Mouse (Mus musculus) cortical plate, adult 2 months (tissue): ENCODE measurements at regions not wholly inside any gene's neighbourhood (a gene's known extent, or its start where the extent isn't known, plus 50 kb on each side); places are given as distances from the start of the nearest gene placed in this dataset.
"Not testable (repeated sequence)": the region's sequence is repeated elsewhere in the genome, so short reads cannot be mapped to it uniquely, and the experiment has no call there.

ENCODE experiments used
- H3K27ac ChIP-seq: fragments of 200-500 bp; 2 replicates; pipeline ENCODE4 v1.5.1; 2012; ENCODE audit warnings: low read length, control low read depth, inconsistent platforms; ENCODE audit not compliant: insufficient read depth
- H3K4me1 ChIP-seq: fragments of 200-500 bp; 2 replicates; pipeline ENCODE4 v1.6.1; 2011; ENCODE audit warnings: low read length; ENCODE audit not compliant: control insufficient read depth, insufficient read depth
- H3K4me3 ChIP-seq: fragments of 200-500 bp; 2 replicates; pipeline ENCODE4 v1.5.1; 2011; ENCODE audit warnings: mild to moderate bottlenecking, low read length, control low read depth; ENCODE audit not compliant: insufficient read depth
- CTCF ChIP-seq: fragments of 200-500 bp; IDR thresholded peaks from 2 replicates; pipeline ENCODE4 v1.5.1; 2011; ENCODE audit warnings: mild to moderate bottlenecking, control low read depth, low read length; ENCODE audit not compliant: insufficient read depth; ENCODE audit errors: extremely low read depth
- POLR2A ChIP-seq: fragments of 200-500 bp; IDR thresholded peaks from 2 replicates; pipeline ENCODE4 v1.6.1; 2011; ENCODE audit warnings: mild to moderate bottlenecking, low read length, control low read depth; ENCODE audit not compliant: insufficient read depth; ENCODE audit errors: extremely low read depth

GRCm38 (mm10) chr6:117709212-117709611 is 131.8 kb upstream of the Zfp637 start:
- Histone ChIP-seq H3K27ac (no peak overlapping the region), H3K4me1 (no peaks in the 10 kb centered on the region; the same call in none of the 2 replicates), H3K4me3 (no peak overlapping the region)
- TF ChIP-seq CTCF (no peak), POLR2A (no peak)

- TF ChIP-seq CTCF (no peak), POLR2A (no peak)
- peaks cover 2% of the 10 kb centered on the region; the same call in 1 of the 2 replicates for H3K4me1 ChIP-seq
- no peak overlapping the region for H3K27ac ChIP-seq
- H3K4me3 ChIP-seq: no peak overlapping the region
Measured at GRCm38 (mm10) chr6:117715056-117715777, 125.8 kb upstream of the Zfp637 start.

DNA sequence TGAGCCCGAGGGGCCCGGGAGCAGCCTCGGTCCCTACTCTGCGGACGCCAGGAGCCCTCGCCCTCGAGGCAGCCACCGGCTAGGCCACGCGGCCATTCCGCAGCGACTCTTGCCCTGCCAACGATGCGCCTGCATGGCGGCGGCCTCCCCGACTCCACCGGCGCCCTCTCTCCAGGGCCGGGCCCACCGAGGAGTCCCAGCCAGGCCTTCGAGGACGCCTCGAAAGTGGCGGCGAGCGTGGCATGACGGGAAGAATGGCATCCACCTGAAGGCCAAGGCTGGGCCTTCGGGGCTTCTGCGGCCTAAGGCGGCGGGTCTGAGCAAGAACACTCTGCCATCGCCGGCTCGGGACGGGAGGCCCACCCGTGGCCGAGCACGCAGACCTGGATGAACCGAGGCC is 124.6 kb upstream of the Zfp637 start:
- not testable (repeated sequence) for H3K27ac ChIP-seq

GRCm38 (mm10) chr6:117752338-117752737 is 88.6 kb upstream of the Zfp637 start:
- not testable (repeated sequence) for H3K4me3 ChIP-seq, H3K4me1 ChIP-seq, H3K27ac ChIP-seq

More for the DNA sequence above, 124.6 kb upstream of the Zfp637 start:
- H3K4me1 ChIP-seq, H3K4me3 ChIP-seq: not testable (repeated sequence)

- H3K4me1 ChIP-seq, H3K4me3 ChIP-seq, H3K27ac ChIP-seq: not testable (repeated sequence)
Measured at GRCm38 (mm10) chr6:117755682-117756081, 85.3 kb upstream of the Zfp637 start.

DNA sequence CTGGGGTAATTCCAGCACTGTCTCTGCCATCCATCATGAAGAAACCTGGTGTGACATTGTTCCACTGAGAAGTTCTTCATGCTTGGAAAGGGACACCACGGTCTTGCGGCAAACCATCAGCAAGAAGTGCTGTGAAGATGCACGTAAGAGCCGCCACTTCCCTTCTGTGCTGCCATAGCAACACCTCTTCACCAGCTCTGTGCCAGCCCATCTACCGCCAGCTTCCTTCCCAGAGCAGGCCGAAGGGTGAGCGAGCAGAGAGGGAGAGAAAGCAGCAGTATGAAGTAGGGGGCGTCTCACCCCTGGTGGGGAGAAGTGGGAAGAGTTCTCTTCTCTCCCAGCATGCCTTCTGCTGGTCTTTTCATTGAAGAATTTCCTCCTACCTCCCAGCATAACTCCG is 84.8 kb upstream of the Zfp637 start:
- TF ChIP-seq CTCF: no peak
- TF ChIP-seq POLR2A: no peak
- Histone ChIP-seq H3K27ac (no peak overlapping the region), H3K4me1 (no peaks in the 10 kb centered on the region), H3K4me3 (no peak overlapping the region)

GRCm38 (mm10) chr6:117758516-117758915 is 82.5 kb upstream of the Zfp637 start:
- H3K27ac ChIP-seq, H3K4me3 ChIP-seq, H3K4me1 ChIP-seq: not testable (repeated sequence)
- TF ChIP-seq CTCF: peak; percentile 59

DNA sequence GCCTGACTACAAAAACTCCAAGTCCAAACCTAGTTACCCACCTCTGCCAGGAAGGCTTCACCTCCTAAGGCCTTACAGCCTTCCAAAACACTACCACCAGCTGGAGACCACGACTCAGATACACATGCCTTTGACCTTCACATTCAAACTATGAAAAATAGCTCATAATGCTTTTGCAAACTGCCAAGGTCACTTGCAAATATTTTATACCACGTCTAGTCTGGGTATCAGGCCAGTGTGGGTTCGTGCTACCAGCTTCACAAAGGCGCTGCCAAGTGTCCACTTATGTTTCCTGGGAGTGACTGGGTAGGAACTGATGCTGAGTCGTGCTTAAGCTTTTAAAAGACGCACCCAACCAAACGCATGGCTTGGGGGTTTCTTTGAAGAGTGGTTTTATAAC is 69.5 kb upstream of the Zfp637 start:
- TF ChIP-seq CTCF (no peak), POLR2A (no peak)
- Histone ChIP-seq H3K27ac (no peak overlapping the region), H3K4me3 (no peak overlapping the region), H3K4me1 (peaks cover 6% of the 10 kb centered on the region)

- H3K4me3 ChIP-seq: no peak overlapping the region
- H3K4me1 ChIP-seq: peaks cover 6% of the 10 kb centered on the region
- TF ChIP-seq POLR2A (no peak), CTCF (no peak)
- no peak overlapping the region for H3K27ac ChIP-seq
Measured at GRCm38 (mm10) chr6:117772396-117772795, 68.6 kb upstream of the Zfp637 start.

DNA sequence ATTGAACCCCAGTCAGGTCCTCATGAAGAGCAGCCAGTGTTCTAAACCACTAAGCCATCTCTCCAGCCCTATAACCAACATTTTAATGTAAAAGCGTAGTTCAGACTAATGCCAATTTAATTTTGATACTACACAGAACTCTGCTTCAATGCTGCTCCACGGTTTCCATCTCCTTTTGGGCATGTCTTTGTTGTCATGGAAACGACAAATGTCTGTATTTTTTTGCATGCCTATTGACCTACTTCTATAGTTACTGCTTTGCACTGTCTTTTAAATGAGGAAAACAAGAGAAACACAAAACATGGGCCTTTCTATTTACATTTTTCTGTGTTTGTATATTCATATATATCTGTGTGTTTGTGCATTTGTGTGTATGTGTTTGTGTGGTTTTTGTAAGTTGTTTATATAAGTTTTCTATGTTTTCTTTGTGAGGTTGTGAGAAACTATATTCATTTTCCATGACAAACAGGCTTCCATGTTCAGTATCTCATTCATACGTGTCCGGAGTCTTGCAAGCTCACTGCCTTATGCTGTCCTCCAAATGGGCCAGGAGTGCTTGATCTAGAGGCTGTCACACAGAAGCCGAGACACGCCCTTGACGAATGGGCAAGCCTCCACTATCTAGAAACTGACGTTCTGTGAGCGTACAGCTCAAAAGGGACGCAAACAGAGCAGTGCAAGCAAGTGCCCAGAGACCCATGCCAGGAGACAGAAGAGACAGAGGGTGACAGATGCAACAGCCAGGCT is 65.5 kb upstream of the Zfp637 start:
- no peak for TF ChIP-seq CTCF
- TF ChIP-seq POLR2A: no peak
- Histone ChIP-seq H3K4me1 (peaks cover 6% of the 10 kb centered on the region), H3K4me3 (no peak overlapping the region), H3K27ac (no peak overlapping the region)

GRCm38 (mm10) chr6:117778027-117778426 is 63.0 kb upstream of the Zfp637 start:
- TF ChIP-seq POLR2A (no peak), CTCF (no peak)
- no peak overlapping the region for H3K4me3 ChIP-seq
- H3K4me1 ChIP-seq: peaks cover 6% of the 10 kb centered on the region
- no peak overlapping the region for H3K27ac ChIP-seq
